Mouse (Mus musculus) cerebellum, postnatal 10 days (tissue): ENCODE results near the gene Caln1.

Source experiments
- DNase-seq, 2 experiments: peaks; one replicate each; pipeline ENCODE4 v3.0.0; 2021; ENCODE audit warnings: mixed read lengths in 2 of 2

Gene Caln1

GRCm38 (mm10) chr5:130395142-130395541 lies 25.9 kb downstream of the Caln1 start:
- DNase-seq, result peak in 1 of 2 experiments; percentile 46

- peak; percentile 95 for DNase-seq
These were observed 31.1 kb downstream of the Caln1 start for GRCm38 (mm10) chr5:130400136-130400917.

- DNase-seq, result peak; percentile 80 to 85
These were observed 35.9 kb downstream of the Caln1 start for GRCm38 (mm10) chr5:130405201-130405600.

GRCm38 (mm10) chr5:130409706-130410105 lies 40.5 kb downstream of the Caln1 start:
- no peak for DNase-seq

GRCm38 (mm10) chr5:130411516-130411915 lies 42.3 kb downstream of the Caln1 start:
- DNase-seq, result no peak

- peak; percentile 42 to 67 for DNase-seq
These were observed 78.2 kb downstream of the Caln1 start for GRCm38 (mm10) chr5:130447438-130447837.

- DNase-seq, result peak; percentile 69 to 70
These were observed 79.2 kb downstream of the Caln1 start for GRCm38 (mm10) chr5:130448491-130448890.

- peak; percentile 63 to 66 for DNase-seq
These were observed 79.9 kb downstream of the Caln1 start for GRCm38 (mm10) chr5:130448931-130449856.

- peak; percentile 53 to 57 for DNase-seq
These were observed 80.8 kb downstream of the Caln1 start for GRCm38 (mm10) chr5:130450031-130450541.

- peak in 1 of 2 experiments; percentile 23 for DNase-seq
These were observed 88.8 kb downstream of the Caln1 start for GRCm38 (mm10) chr5:130458076-130458475.

- DNase-seq, result peak; percentile 26 to 34
These were observed 103.0 kb downstream of the Caln1 start for GRCm38 (mm10) chr5:130472209-130472608.

- DNase-seq, result peak; percentile 78 to 81
These were observed 105.6 kb downstream of the Caln1 start for GRCm38 (mm10) chr5:130474876-130475275.

GRCm38 (mm10) chr5:130476741-130477140 lies 107.5 kb downstream of the Caln1 start:
- peak; percentile 32 to 42 for DNase-seq

- DNase-seq, result no peak
These were observed 111.0 kb downstream of the Caln1 start for GRCm38 (mm10) chr5:130480290-130480689.

- DNase-seq, result peak; percentile 54
These were observed 122.2 kb downstream of the Caln1 start for GRCm38 (mm10) chr5:130491471-130491870.

- DNase-seq, result peak in 1 of 2 experiments; percentile 15
These were observed 123.0 kb downstream of the Caln1 start for GRCm38 (mm10) chr5:130492305-130492704.

- DNase-seq, result no peak
These were observed 133.3 kb downstream of the Caln1 start for GRCm38 (mm10) chr5:130502541-130502940.

GRCm38 (mm10) chr5:130504891-130505290 lies 135.6 kb downstream of the Caln1 start:
- DNase-seq, result no peak

- DNase-seq, result no peak
These were observed 141.3 kb downstream of the Caln1 start for GRCm38 (mm10) chr5:130510516-130510915.

GRCm38 (mm10) chr5:130515395-130515794 lies 146.1 kb downstream of the Caln1 start:
- no peak for DNase-seq

- DNase-seq, result peak in 1 of 2 experiments; percentile 24
These were observed 151.3 kb downstream of the Caln1 start for GRCm38 (mm10) chr5:130520527-130520926.

GRCm38 (mm10) chr5:130527416-130527815 lies 158.2 kb downstream of the Caln1 start:
- peak in 1 of 2 experiments; percentile 11 for DNase-seq

GRCm38 (mm10) chr5:130547496-130547895 lies 178.2 kb downstream of the Caln1 start:
- no peak for DNase-seq
